Mouse (Mus musculus): Measurements from ENCODE around the gene Myo6. TPM values are rescaled to one million over a fixed set of nuclear protein-coding genes. Genes with fewer than 3 reads are reported as not detected.

The Myo6 gene
- total RNA-seq (2015; ENCODE audit: low replicate concordance) (0.21 and 0.38 TPM in 2 replicates), total RNA-seq (2017; ENCODE audit: low replicate concordance) (0.51 and 2.1 TPM in 2 replicates)

- peak; percentile 95 for ATAC-seq (replicated peaks; ENCODE audit: low FRiP score, poor library complexity, severe bottlenecking)
Measured at GRCm38 (mm10) chr9:80164611-80165474, at the start of gene Myo6. TSS of gene Myo6 (plus strand) at chr9:80165031.

DNA sequence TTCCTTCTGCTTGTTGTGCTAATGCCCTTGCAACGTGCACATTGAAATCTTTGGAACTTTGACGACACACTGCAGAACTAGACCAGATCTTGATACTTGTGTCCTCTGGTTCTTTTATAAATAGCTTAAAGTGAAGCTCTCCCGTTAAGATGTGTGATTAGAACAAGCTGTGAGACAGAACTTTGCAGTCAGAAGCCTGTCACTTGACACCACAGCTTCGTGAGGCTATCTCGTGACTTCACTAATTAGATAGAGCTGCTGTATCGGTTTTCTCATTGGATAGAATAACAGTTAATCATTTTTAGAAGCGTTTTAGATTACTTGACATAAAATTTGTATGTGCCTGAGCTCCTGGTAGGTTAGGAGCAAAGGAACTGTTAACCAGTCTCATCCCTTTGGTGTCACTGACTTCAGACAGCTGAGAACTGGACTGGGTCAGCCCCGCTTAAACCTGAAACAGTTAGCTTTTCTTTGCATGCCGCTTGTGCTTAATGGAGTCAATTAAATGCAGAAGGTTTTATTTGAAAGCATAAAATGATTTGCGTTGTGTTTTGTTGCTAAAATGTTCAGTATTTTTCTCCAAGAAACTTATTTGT lies 18.7 kb upstream of the Myo6 start:
- ATAC-seq (replicated peaks; ENCODE audit: low FRiP score, poor library complexity, severe bottlenecking), result no peak

- no peak for ATAC-seq (replicated peaks; ENCODE audit: low FRiP score, poor library complexity, severe bottlenecking)
Measured at GRCm38 (mm10) chr9:80149594-80149993, 15.2 kb upstream of the Myo6 start.

GRCm38 (mm10) chr9:80155277-80155676 lies 9.6 kb upstream of the Myo6 start:
- no peak for ATAC-seq (replicated peaks; ENCODE audit: low FRiP score, poor library complexity, severe bottlenecking)

DNA sequence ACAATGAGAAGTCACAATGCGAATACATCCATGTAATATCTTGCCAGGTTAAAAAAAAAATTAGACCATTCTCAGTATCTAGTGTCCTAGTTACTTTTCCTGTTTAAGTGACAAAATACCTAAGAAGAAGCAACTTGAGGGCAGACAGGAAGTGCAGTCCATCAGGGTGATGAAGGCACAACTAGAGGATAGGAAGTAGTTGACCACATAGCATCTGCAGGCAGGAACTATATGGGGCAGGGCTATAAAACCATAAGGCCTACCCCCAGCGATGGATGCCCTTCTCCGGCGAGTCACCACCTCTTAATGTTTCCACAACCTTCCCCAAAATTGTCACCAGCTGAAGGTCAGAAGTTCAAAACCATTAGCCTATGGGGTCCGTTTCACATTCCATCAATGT lies 8.1 kb upstream of the Myo6 start:
- ATAC-seq (replicated peaks; ENCODE audit: low FRiP score, poor library complexity, severe bottlenecking), result no peak

- ATAC-seq (replicated peaks; ENCODE audit: low FRiP score, poor library complexity, severe bottlenecking), result no peak
Measured at GRCm38 (mm10) chr9:80157840-80158465, 6.9 kb upstream of the Myo6 start.

GRCm38 (mm10) chr9:80158937-80159336 lies 5.9 kb upstream of the Myo6 start:
- ATAC-seq (replicated peaks; ENCODE audit: low FRiP score, poor library complexity, severe bottlenecking), result no peak

GRCm38 (mm10) chr9:80161451-80161850 lies 3.4 kb upstream of the Myo6 start:
- ATAC-seq (replicated peaks; ENCODE audit: low FRiP score, poor library complexity, severe bottlenecking), result no peak

DNA sequence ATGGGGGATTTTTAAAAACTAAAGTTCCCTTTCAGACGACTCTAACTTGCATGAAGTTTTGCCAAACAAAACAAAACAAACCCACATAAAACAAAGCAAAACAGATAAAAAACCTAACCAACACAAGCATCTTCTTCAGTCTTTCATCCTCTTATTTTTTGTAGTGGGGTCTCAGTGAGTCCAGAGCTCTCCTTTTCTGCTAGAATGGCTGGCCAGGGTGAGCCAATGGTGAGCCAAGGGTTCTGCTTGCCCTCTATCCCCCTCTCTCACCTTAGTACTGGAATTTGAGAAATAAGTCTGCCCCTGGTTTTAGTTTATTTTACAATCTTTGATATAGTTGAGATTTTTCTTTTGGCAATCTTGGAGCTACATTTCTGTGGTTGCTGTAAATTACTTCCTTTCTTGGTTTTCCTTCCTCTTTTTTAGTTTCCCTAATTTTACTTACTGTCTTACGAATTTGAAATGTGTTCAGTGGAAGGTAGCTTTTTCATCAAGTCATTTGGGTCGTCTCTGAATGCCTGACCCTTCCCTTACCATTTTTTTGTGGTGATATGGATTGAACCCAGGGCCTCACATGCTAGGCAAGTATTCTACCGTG lies 1.6 kb upstream of the Myo6 start:
- no peak for ATAC-seq (replicated peaks; ENCODE audit: low FRiP score, poor library complexity, severe bottlenecking)

DNA sequence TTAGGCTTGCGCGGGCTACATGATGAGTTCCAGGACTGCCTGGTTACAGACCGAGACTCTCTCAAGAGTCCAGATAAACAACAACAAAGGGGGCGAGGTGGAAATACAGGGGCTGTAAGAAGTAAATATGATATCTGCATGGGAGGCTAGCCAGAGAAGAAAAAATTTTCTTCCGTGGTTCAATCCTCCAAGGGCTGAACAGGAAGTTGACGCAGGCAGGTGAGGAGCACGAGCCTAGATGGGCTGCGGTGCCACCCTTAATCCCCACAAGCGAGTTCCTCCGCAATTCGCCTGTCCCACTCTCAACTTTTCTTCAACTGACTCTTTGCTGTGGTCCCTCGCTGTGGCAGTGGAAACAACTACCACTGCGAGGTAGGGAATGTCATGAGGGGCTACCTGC lies 640 bp upstream of the Myo6 start:
- ATAC-seq (replicated peaks; ENCODE audit: low FRiP score, poor library complexity, severe bottlenecking), result peak; percentile 18; the same call in 1 of the 2 replicates

GRCm38 (mm10) chr9:80165690-80166089 lies 859 bp downstream of the Myo6 start:
- ATAC-seq (replicated peaks; ENCODE audit: low FRiP score, poor library complexity, severe bottlenecking), result no peak

DNA sequence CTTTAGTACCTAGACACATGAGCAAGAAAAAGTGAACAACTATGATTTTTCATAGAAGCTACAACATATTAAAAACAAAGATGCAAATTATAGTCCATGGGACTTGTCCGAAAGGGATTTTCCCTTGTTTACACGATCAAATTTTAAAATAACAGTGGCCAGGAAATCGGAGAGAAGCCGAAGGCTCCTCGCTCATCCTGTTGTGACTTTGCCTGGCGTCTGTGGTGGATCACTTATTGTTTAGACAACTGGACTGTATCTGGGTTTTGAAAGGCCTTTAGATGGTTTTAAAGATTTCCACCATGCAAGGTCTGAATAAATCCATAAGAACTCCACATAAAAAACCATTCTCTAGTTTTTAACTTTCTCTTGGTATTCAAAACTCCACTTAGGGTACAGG lies 1.6 kb downstream of the Myo6 start:
- no peak for ATAC-seq (replicated peaks; ENCODE audit: low FRiP score, poor library complexity, severe bottlenecking)

- no peak for ATAC-seq (replicated peaks; ENCODE audit: low FRiP score, poor library complexity, severe bottlenecking)
Measured at GRCm38 (mm10) chr9:80167089-80167488, 2.3 kb downstream of the Myo6 start.

DNA sequence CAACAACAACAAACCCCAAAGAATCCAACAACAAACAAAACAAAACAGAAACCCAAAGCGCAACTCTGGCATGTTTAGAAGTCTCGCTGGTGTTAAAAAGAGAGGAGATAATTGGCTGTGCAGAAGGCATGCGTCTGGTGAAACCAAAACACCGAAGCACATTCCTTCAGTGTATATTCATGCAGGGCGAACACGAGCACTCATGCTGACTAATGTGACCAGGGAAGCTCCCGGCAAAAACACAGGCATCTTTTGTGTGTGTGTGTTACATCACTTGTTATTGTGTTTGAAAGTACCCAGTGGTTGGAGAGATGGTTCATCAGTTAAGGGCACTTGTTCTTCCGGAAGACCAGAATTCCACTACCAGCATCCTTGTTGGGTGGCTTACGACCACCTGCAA lies 4.7 kb downstream of the Myo6 start:
- ATAC-seq (replicated peaks; ENCODE audit: low FRiP score, poor library complexity, severe bottlenecking), result no peak

GRCm38 (mm10) chr9:80171241-80171640 lies 6.4 kb downstream of the Myo6 start:
- no peak for ATAC-seq (replicated peaks; ENCODE audit: low FRiP score, poor library complexity, severe bottlenecking)

- no peak for ATAC-seq (replicated peaks; ENCODE audit: low FRiP score, poor library complexity, severe bottlenecking)
Measured at GRCm38 (mm10) chr9:80172396-80173222, 7.8 kb downstream of the Myo6 start.

GRCm38 (mm10) chr9:80173629-80174028 lies 8.8 kb downstream of the Myo6 start:
- no peak for ATAC-seq (replicated peaks; ENCODE audit: low FRiP score, poor library complexity, severe bottlenecking)

DNA sequence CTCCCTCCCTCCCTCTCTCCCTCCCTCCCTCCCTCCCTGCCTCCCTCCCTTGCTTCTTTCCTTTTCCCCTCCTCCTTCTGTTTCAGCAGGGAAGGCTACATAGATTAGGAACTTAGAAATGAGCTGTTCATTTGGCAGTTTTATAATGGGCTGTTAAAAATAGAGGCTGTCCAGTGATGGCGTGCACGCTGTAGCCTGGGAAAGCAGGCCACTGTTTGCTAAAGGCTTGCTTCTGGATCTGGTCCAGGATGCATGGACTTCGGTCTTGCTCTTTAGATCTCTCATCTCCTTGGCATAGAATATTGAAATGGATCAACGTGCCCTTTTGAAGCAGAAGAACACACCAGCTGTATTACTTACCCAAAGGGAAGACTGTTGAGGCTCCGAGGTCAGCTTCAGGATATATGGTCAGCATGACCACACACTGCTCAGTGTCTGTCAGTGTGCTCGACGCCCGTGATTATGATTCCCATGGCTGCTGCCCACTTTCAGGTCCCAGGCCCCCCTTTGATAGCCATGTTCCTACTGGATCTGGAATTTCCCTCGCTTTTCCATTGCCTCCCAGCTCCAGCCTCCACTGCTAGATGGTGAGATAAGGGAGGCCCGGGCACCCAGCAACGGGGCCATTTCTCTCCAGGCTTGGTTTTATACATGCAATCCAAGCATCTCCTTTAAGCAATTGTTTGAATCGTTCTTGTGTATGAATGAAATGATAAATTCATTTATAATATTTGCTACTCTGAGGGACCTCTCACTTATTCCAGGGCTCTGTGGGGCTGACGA lies 12.1 kb downstream of the Myo6 start:
- ATAC-seq (replicated peaks; ENCODE audit: low FRiP score, poor library complexity, severe bottlenecking), result no peak

DNA sequence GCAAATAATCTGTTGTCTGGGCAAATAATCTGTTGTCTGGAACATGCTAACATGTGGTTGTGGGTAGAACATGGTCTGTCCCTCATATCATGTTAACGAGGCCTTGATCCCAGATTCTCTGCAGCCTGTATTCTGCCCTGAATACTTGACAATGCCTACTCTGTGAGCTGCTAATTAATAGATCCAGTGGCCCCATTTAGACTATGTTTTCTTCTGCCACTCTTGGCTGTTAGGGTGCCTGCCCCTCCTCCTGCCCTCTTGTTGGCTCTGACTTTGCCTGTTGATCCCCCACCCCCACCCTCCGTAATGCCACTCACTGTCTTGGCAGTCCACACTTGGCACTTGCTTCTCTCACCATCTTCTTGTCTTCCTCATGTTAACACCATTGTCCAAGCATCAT lies 13.8 kb downstream of the Myo6 start:
- ATAC-seq (replicated peaks; ENCODE audit: low FRiP score, poor library complexity, severe bottlenecking), result no peak

Measured in erythroblast, adult 5-6 weeks (primary cell).